Mouse (Mus musculus): ENCODE results near the gene Tmem232.
"Not testable (repeated sequence)": the region's sequence is repeated elsewhere in the genome, so short reads cannot be mapped to it uniquely, and the experiment has no call there.

Tmem232 gene

DNA sequence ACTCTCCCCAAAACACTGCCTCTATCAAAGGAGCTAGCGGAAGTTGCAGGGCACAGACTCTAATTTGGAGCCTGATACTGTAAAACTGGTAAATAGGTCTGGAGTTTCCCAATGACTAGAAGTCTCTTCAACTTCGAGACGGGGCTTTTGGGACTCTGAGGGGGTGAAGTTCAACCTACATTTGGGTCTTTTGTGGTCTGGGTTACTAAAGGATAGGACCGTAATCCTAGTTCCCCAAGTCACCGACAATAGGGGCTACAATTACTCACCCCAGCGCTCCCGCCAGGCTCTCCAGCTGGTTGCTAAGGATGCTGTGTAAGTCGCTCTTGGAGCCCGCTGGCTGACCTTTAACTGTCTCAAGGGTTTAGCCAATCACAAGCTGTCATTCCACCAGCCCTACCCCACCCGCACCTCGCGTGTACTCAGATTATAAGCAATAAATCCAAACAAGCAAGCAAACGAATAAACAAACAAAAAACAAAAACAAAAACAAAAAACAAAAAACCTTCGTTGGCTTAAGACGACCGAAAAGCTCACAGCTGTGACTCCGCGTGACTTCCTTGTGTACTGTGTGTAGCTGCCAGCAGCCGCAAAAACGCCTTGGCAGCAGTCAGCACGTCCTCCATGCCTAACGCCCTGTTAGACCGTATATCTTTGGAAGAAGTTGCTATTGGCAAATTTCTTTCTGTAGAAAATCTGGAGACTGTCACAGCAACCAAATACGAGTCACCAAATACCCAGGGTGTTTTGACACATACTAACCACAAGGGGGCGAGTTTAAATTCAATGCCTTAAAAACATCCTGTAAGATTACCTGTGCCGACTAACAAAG lies at the start of gene Tmem232:
Tmem232 (minus strand) TSS at position 342 of the 832 bp plus-strand sequence.
- peak; percentile 25 for DNase-seq

DNA sequence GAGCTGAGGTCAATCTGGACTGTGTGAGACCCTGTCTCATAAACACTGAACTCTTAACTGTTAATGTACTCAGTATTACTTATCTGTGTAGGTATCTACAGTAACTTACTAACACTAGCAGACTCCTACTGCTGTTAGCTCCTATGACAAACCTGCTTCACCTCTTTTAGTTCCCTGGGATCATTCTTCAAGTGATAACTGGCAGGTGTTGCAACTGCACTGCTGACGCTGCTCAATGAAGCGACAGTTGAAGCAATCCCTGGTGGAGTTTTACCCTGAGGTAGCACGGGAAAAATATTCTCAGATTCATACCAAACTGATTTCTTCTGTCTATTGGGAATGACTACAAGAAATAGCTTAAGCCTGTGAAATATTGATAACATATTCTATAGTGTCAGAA lies 46.3 kb upstream of the Tmem232 start:
- no peak for DNase-seq

DNA sequence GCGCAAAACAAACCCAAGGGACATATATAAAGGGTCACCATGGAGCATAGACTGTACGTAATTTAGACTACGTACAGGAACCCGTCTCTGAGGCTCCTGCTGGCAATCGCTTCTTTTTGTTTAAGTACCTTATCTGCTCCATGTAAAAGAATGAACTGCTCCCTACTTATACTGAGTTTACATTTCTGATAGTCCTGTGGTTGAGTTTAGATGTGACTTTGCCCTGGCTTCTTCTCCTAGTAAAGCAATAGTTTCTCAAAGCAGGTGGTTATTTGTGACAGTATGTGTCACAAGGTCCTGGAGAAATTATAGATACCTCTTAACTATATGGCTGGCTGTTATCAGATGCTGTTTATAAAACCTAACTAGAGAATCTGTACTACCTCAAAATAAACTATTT lies 40.9 kb upstream of the Tmem232 start:
- DNase-seq = no peak

DNA sequence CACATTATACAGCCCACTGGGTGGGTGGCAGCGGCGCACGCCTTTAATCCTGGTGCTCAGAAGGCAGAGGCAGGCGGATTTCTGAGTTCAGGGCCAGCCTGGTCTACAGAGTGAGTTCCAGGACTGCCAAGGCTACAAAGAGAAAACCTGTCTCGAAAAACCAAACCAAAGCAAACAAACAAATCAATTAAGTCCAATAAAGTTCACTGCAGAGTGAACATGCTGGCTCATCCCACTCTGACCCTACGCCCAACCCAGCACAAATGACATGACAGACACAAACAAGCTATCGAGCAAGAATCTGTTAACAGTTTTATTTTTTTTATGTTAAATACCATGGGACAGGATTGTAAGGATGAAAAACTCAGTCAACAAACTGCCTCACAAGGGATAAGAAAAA lies 39.2 kb upstream of the Tmem232 start:
- DNase-seq = no peak

GRCm38 (mm10) chr17:65575339-65575738 lies 34.8 kb upstream of the Tmem232 start:
- DNase-seq = no peak

GRCm38 (mm10) chr17:65574850-65575249 lies 34.3 kb upstream of the Tmem232 start:
- DNase-seq = no peak

- peak; percentile 31 for DNase-seq
These were observed 31.3 kb upstream of the Tmem232 start for GRCm38 (mm10) chr17:65571866-65572265.

- no peak for DNase-seq
These were observed 30.9 kb upstream of the Tmem232 start for GRCm38 (mm10) chr17:65571466-65571865.

- no peak for DNase-seq
These were observed 23.6 kb upstream of the Tmem232 start for GRCm38 (mm10) chr17:65564189-65564588.

DNA sequence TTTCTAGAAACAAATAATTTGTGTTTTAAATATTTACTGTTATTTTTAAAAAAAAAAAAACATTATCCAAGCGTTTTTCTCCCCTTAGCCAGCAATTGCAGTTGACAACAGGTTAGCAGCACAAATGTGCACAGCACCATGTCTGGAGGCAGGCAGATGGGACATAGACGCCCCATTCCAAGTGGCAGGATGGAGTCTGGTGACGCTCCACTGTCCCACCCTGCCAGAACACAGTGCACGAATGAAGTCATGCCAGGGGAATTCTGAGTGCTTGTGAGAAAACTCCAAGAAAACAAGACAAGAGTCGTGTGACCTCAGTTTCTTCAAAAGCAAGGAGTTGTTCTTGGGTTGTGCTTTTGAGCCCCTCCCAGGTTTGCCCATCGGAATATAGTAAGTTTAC lies 22.8 kb upstream of the Tmem232 start:
- DNase-seq = no peak

DNA sequence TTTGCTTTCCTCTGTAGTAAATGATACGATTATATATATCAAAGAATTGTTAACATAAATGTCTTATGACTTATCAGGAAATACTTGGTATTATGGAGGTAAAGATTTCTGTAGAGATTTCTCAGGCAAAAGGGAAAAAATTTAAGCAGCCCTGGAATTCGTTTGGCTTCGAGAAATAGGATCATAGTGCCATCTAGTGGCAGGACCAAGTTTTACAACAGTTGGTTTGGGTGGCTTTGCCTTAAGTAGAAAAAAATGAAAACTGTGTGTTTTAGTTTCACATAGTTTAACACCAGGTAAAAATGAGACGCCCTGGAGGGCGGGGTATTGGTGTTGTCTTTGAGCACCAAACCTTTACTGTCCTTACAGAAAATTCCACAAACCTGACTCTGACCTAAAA lies 22.2 kb upstream of the Tmem232 start:
- DNase-seq = no peak

GRCm38 (mm10) chr17:65561361-65562015 lies 20.9 kb upstream of the Tmem232 start:
- DNase-seq = no peak

DNA sequence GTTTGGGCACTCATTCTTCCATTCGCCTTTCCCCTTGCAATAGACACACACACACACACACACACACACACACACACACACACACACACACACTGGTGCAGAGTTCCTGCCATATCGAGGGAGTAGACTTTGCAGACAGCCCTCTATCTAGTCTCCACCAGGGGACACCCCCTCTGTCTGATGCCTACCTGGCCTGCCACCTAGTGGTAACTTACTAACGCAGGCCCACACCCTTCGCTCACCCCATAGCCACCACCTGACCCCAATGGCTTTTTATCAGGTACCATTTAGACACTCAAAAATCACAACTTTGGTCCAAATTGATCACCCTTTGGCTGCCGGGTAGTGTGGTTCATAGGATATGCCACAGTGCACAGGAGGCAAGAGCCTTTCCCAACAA lies 18.7 kb upstream of the Tmem232 start:
- DNase-seq = no peak

- no peak for DNase-seq
These were observed 18.2 kb upstream of the Tmem232 start for GRCm38 (mm10) chr17:65558788-65559187.

GRCm38 (mm10) chr17:65558217-65558616 lies 17.6 kb upstream of the Tmem232 start:
- DNase-seq = peak; percentile 40

DNA sequence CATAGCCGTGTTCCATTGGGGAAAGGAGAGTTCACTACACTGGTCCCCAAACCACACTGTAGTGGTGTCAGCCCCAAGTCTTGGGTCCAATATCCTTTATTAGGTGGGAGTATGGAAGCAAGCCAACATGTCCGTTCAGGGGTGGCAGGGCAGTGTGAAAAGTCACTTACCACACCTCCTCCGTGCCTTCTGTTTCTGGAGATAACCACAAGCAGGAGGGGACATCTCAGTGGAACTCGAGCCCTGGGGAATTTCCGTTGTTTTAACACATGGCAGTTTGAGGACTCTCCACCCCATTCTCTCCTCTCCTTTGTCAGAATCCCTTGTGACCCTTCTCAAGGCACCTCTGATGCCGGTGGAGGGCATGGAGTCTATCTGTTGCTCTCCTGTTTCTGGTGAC lies 16.6 kb upstream of the Tmem232 start:
- DNase-seq = no peak

DNA sequence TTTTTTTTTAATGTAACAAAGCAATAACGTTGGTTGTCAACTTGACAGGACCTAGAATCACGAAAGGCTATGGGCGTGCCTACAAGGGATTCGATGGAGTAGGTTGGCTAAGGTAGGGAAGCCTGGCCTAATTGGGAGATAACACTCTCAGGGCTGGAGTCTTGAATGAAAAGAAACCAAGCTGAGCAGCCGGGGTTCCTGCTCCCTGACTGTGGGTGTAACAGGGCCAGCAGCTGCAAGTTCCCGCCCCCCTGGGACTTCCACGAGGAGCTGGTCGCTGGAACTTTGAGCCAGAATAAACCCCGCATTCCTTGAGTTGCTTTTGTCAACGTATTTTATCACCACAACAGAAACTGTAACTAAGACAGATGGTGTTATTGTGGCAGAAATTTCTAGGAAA lies 16.2 kb upstream of the Tmem232 start:
- no peak for DNase-seq

- no peak for DNase-seq
These were observed 11.9 kb upstream of the Tmem232 start for GRCm38 (mm10) chr17:65552426-65552997.

DNA sequence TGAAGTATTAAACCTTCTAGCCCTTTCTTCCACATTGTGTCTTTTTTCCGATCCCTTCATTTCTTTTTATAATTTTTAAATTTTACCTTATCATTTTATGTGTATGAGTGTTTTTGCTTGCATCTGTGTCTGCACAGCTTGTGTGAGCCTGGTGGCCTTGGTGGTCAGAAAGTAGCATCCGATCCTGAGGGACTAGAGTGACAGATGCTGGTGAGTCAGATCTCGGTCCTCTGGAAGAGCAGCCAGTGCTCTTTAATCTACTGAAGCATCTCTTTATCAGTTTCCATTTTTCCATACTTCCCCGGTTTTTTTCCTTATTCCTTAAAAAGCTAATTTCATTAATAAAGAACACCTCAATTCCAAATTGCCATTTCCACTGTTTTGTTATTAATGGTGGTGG lies 9.8 kb upstream of the Tmem232 start:
- no peak for DNase-seq

GRCm38 (mm10) chr17:65548698-65549365 lies 8.2 kb upstream of the Tmem232 start:
- DNase-seq = no peak

DNA sequence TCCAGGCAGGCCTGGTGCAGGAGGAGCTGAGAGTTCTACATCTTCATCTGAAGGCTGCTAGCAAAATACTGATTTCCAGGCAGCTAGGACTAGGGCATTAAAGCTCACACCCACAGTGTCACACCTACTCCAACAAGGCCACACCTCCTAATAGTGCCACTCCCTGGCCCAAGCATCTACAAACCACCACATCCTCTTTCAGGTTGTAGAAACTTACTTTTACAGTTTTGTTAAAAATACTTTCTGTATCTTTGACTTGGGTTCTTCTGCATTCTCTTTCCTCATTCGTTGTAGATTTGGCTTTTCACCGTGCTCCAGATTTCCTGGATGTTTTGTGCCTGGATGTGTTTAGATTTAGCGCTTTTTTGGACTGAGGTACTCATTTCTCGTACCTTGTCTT lies 5.6 kb upstream of the Tmem232 start:
- not testable (repeated sequence) for DNase-seq

- DNase-seq = no peak
These were observed 4.4 kb downstream of the Tmem232 start for GRCm38 (mm10) chr17:65536156-65536555.

GRCm38 (mm10) chr17:65532381-65532780 lies 8.2 kb downstream of the Tmem232 start:
- not testable (repeated sequence) for DNase-seq

DNA sequence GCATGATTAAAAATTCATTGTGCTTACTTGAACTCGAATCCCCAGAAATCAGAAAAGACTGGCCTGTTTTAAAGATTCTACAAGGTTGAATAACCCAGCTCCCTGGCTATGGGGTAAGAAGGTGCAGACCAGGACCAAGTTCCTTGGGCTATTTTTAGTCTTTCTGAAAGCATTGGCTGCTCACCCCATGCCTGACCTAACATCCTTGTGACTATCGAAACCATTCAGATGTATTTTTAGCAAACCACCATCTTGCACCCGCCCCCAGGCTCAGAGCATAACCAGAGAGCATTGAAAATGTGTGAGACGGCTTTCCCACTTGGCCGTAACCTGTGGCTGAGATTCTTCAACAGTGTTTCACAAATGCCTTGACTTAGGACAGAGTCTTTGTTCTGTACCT lies 13.1 kb downstream of the Tmem232 start:
- no peak for DNase-seq

Data from kidney, adult 11 months (tissue).